Mouse (Mus musculus): ENCODE data around the gene Cers3.

- no peak for TF ChIP-seq CTCF (IDR thresholded peaks at IDR 0.05; ENCODE audit: control insufficient read depth, insufficient read depth, insufficient replicate concordance, low read depth, low read length)
- no peak for TF ChIP-seq POLR2A (IDR thresholded peaks at IDR 0.05; ENCODE audit: control insufficient read depth, low read depth, low read length)
Measured at GRCm38 (mm10) chr7:66734993-66735392, 8.3 kb upstream of the Cers3 start.

Measured in testis, adult 2 months (tissue).